Mouse (Mus musculus) heart, embryonic 14.5 days (tissue): ENCODE measurements around the gene Hpd. TPM values are rescaled to one million over a fixed set of nuclear protein-coding genes. Genes with fewer than 3 reads are reported as not detected.

Source experiments
- ATAC-seq: fragments of 200-750 bp; cut with Nextera tagmentation; 2 replicates; pipeline ENCODE4 v1.8.0; 2017; ENCODE audit warnings: low read depth, moderate TSS enrichment; ENCODE audit not compliant: insufficient number of reproducible peaks, insufficient read depth, low FRiP score
- H3K27ac ChIP-seq, 2 experiments: fragments of 200-500 bp in 1 of 2; fragments of 300-500 bp in 1 of 2; sonication (generic) in 1 of 2; replicated peaks in 1 of 2; 2 replicates each; pipeline ENCODE4 v1.5.1; 2012 to 2014; ENCODE audit warnings: low read depth in 2 of 2, low read length in 2 of 2, control low read depth in 1 of 2, mild to moderate bottlenecking in 1 of 2, mixed read lengths in 1 of 2; ENCODE audit not compliant: control insufficient read depth in 1 of 2, insufficient read depth in 1 of 2
- H3K27me3 ChIP-seq: fragments of 300-500 bp; sonication (generic); 2 replicates; pipeline ENCODE4 v1.6.1; 2014; ENCODE audit warnings: mild to moderate bottlenecking, low read length, control low read depth; ENCODE audit not compliant: control insufficient read depth, insufficient read depth
- H3K36me3 ChIP-seq: fragments of 300-500 bp; sonication (generic); 2 replicates; pipeline ENCODE4 v1.6.1; 2014; ENCODE audit warnings: mild to moderate bottlenecking, control low read depth, low read length, mixed read lengths; ENCODE audit not compliant: control insufficient read depth, insufficient read depth
- H3K4me1 ChIP-seq, 2 experiments: fragments of 200-500 bp in 1 of 2; fragments of 300-500 bp in 1 of 2; sonication (generic) in 1 of 2; 2 replicates each; pipeline ENCODE4 v1.6.1; 2012 to 2014; ENCODE audit warnings: low read length in 2 of 2, control low read depth in 1 of 2, mixed read lengths in 1 of 2; ENCODE audit not compliant: control insufficient read depth in 2 of 2, insufficient read depth in 2 of 2
- H3K4me2 ChIP-seq: fragments of 300-500 bp; sonication (generic); 2 replicates; pipeline ENCODE4 v1.6.1; 2014; ENCODE audit warnings: mild to moderate bottlenecking, low read length
- H3K4me3 ChIP-seq, 2 experiments: fragments of 200-500 bp in 1 of 2; fragments of 300-500 bp in 1 of 2; sonication (generic) in 1 of 2; 2 replicates each; pipeline ENCODE4 v1.5.1; 2012 to 2014; ENCODE audit warnings: low read length in 2 of 2, mild to moderate bottlenecking in 2 of 2, control low read depth in 1 of 2, low read depth in 1 of 2, moderate library complexity in 1 of 2; ENCODE audit not compliant: control insufficient read depth in 1 of 2, insufficient read depth in 1 of 2
- H3K9ac ChIP-seq: fragments of 300-500 bp; sonication (generic); 2 replicates; pipeline ENCODE4 v1.6.1; 2014; ENCODE audit warnings: mild to moderate bottlenecking, low read length
- H3K9me3 ChIP-seq: fragments of 300-500 bp; sonication (generic); 2 replicates; pipeline ENCODE4 v1.6.1; 2016; ENCODE audit warnings: low read length, control low read depth; ENCODE audit not compliant: control insufficient read depth
- WGBS: fragments of 180-500 bp; shearing (Covaris S2); extraction: QIAGEN DNeasy Blood & Tissue Kit; methylation state at CpG from one replicate; pipeline ENCODE4 v1.1.7; 2014; 5-methylcytosine and 5-hydroxymethylcytosine counted together
- polyA plus RNA-seq: library from polyadenylated mRNA; unstranded; fragments of >200 nt; fragmentation: Nextera tagmentation; extraction: Ambion mirVana; gene quantifications from 2 replicates; pipeline ENCODE4 v1.2.1, GENCODE M21; 2014

Hpd gene
- polyA plus RNA-seq, 1 experiment from 2014 or later = not detected

DNA sequence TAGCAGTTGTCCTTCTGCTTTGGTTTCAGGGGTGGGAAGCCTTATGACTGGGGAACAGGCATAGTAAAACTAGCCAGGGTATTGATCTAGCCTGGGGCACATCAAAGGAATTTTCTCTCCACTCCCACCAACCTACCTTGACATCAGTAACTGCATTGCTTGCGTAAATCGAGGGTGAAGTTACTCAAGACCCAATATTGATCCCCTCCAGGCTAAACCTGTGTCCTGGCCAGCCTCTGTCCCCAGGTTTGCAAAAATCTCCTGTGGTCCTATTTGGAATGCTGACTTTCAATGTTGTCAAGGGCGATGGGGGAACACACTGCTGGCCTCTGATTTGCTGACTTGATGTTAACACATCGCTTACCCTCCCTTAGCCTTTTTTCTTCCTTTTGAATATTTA is 14.2 kb upstream of the Hpd start:
- WGBS = 73% methylated on average over 4 of the region's 4 CpGs
- H3K36me3 ChIP-seq = no peaks in the 10 kb centered on the region

DNA sequence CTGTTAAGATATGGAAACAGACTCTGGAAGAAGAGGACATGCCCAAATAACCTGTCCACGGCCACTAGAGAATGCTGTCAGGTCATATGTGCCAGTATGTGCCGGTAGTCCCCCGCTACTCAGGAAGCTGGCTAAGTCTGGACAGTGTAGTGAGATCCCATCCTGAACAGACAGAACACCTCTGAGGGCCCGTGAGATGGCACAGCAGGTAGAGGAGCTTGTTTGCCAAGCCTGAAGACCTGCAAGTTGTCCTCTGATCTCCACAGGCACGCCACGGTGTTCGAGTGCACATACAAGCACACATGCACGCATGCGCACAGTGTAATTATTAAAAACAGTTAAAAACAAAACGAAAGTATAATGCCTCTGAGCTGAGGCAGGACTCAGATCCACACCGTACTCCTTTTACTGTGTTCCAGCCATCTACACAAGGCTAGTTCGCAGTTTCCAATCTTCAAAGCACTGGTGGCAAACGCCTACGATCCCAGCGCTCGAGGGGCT is 13.0 kb upstream of the Hpd start:
- Histone ChIP-seq H3K4me3 (no peak overlapping the region), H3K27ac (no peak overlapping the region), H3K36me3 (no peaks in the 10 kb centered on the region), H3K4me2 (no peak overlapping the region), H3K9ac (no peak overlapping the region), H3K9me3 (no peaks in the 10 kb centered on the region), H3K27me3 (no peaks in the 10 kb centered on the region), H3K4me1 (no peaks in the 10 kb centered on the region)
- no peak for ATAC-seq
- WGBS = 90% methylated on average over 16 of the region's 16 CpGs

More for the DNA sequence above, 14.2 kb upstream of the Hpd start:
- no peak overlapping the region for H3K4me3 ChIP-seq
- H3K4me1 ChIP-seq = no peaks in the 10 kb centered on the region
- H3K9ac ChIP-seq = no peak overlapping the region
- no peaks in the 10 kb centered on the region for H3K27me3 ChIP-seq
- H3K27ac ChIP-seq = no peak overlapping the region
- H3K4me2 ChIP-seq = no peak overlapping the region
- no peak for ATAC-seq
- H3K9me3 ChIP-seq = no peaks in the 10 kb centered on the region

DNA sequence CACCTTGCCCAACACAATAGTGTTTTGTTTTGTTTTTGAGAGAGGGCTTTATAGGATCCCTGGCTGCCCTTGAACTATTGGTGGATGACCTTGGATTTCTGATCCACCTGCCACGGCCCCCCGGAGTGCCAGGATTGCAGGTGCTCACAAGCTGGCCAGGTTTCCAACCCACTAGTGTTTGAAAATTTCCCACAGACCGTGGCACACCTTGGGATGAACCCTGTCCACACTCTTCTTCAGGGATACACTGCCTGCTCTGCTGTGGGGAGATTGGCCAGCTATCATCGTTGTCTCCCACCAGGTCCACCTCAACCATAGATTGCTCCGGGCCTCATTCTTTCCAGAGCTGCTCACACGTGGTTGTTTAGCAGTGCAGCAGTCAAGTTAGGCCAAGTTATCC is 12.3 kb upstream of the Hpd start:
- H3K4me1 ChIP-seq = no peaks in the 10 kb centered on the region
- H3K27me3 ChIP-seq = no peaks in the 10 kb centered on the region
- no peaks in the 10 kb centered on the region for H3K9me3 ChIP-seq
- no peaks in the 10 kb centered on the region for H3K36me3 ChIP-seq
- no peak overlapping the region for H3K27ac ChIP-seq
- H3K9ac ChIP-seq = no peak overlapping the region
- no peak overlapping the region for H3K4me3 ChIP-seq
- H3K4me2 ChIP-seq = no peak overlapping the region
- WGBS = 83% methylated on average over 6 of the region's 6 CpGs
- ATAC-seq = no peak

DNA sequence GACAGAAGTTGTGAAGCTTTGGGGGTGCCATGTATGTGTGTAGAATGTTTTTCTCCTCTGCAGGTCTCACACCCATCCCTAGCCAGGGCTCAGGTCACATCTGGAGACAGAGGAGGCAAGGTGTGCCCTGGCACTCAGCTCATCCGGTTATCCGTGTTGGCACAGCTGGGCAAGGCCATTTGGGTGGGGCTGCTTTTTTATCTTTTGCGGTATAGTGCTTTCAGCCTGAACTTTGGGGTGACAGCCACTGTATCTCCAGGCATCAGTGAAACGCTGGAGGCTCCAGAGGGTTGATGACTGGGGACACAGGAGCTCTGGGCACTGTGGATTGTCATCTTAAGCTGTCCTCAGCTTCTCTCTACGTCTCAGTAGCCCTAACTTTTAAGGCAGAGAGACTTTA is 10.9 kb upstream of the Hpd start:
- H3K4me1 ChIP-seq = no peaks in the 10 kb centered on the region
- no peak overlapping the region for H3K4me3 ChIP-seq
- H3K27ac ChIP-seq = no peak overlapping the region
- no peaks in the 10 kb centered on the region for H3K36me3 ChIP-seq
- H3K9me3 ChIP-seq = no peaks in the 10 kb centered on the region
- H3K27me3 ChIP-seq = no peaks in the 10 kb centered on the region
- 59% methylated on average over 5 of the region's 5 CpGs for WGBS
- no peak overlapping the region for H3K4me2 ChIP-seq
- ATAC-seq = no peak
- H3K9ac ChIP-seq = no peak overlapping the region

DNA sequence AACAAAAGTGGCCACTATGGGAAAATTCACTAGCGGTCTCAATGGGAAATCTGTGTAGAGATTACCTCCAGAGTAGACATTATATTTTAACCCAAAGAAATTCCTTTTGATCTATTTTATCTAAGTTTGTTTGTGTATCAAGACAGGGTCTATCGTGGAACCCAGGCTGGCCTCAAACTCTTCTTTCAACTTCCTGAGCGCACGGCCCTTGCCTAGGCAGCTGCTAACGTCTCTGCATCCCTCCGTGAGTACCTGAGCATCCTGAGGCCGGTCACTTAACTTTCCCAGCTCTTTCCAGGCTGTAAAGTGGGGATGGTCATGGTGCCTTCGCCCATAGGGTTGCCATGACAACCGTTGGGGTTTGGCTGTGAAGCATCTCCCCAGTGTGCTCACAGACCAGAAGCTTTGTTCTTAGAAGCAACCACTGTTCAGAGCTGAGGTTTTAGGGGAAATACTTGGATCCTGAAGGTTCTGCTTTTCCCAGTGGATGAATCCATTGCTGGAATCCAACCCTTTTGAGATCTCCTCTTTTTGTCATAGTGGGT is 10.2 kb upstream of the Hpd start:
- Histone ChIP-seq H3K27ac (no peak overlapping the region), H3K9ac (no peak overlapping the region), H3K27me3 (no peaks in the 10 kb centered on the region), H3K4me2 (no peak overlapping the region), H3K4me3 (no peak overlapping the region), H3K9me3 (no peaks in the 10 kb centered on the region), H3K36me3 (no peaks in the 10 kb centered on the region), H3K4me1 (no peaks in the 10 kb centered on the region)
- ATAC-seq = no peak
- 55% methylated on average over 9 of the region's 9 CpGs for WGBS

DNA sequence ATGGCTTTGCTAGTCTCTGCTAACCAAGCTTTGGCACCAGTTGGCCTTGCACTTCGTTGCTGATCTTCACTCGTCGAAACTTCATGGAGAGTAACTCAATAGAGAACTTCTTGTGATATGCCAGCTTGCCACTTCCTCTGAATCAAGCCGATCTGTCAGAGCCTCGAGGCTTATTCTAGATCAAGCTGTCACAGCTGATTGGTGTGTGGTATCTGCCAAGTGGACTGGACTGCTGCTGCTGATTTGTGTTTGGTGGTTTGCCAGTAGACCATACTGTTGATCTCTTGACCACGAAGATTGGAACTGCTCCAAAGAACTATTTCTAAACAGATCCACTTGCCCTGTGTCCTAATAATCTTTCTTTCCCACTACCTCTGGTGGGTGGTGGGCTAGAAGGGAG is 8.9 kb upstream of the Hpd start:
- 51% methylated on average over 6 of the region's 6 CpGs for WGBS
- no peak overlapping the region for H3K4me3 ChIP-seq
- H3K9me3 ChIP-seq = no peaks in the 10 kb centered on the region
- no peak overlapping the region for H3K4me2 ChIP-seq
- no peak for ATAC-seq
- no peaks in the 10 kb centered on the region for H3K36me3 ChIP-seq
- H3K4me1 ChIP-seq = no peaks in the 10 kb centered on the region
- no peak overlapping the region for H3K27ac ChIP-seq
- H3K9ac ChIP-seq = no peak overlapping the region
- no peaks in the 10 kb centered on the region for H3K27me3 ChIP-seq

DNA sequence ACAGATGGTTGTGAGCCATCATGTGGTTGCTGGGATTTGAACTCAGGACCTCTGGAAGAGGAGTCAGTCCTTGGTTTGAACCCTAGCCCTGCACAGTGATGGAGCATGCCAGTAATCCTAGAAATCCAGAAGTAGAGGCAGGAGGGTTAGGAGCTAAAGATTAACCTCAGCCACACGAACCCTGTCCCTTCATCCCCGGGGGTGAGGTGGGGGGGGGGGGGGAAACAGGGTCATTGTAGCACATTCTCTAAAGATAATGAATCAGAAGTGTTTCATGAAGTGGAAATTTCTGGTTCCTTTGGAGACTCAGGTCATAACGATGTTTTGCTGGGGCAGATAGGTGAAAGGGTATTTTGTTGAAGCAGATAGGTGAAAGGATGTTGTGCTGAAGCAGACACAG is 8.4 kb upstream of the Hpd start:
- no peak for ATAC-seq
- Histone ChIP-seq H3K27me3 (no peaks in the 10 kb centered on the region), H3K9me3 (no peaks in the 10 kb centered on the region), H3K36me3 (no peaks in the 10 kb centered on the region), H3K4me1 (peaks cover 3 to 4% of the 10 kb centered on the region in 2 experiments; a peak in 3 of 4 replicates), H3K27ac (no peak overlapping the region), H3K9ac (no peak overlapping the region), H3K4me3 (no peak overlapping the region), H3K4me2 (no peak overlapping the region)
- 61% methylated on average over 3 of the region's 3 CpGs for WGBS

DNA sequence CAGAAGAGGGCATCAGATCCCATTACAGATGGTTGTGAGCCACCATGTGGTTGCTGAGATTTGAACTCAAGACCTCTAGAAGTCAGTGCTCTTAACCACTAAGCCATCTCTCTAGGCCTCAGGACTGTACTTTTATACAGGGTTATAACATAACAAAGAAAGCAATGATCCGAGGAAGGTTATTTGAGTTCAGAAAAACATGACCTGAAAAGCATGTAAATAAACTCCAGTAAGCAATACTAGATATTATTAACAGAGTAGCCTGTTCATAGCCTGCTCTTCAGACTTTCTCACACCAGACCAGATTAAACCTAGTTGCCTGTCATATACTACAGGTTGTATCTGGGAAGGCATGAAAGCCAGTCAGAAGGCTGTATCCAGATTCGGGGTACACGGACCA is 4.8 kb upstream of the Hpd start:
- no peak overlapping the region for H3K9ac ChIP-seq
- H3K36me3 ChIP-seq = no peaks in the 10 kb centered on the region
- peaks cover 5 to 7% of the 10 kb centered on the region in 2 experiments; a peak in 3 of 4 replicates for H3K4me1 ChIP-seq
- H3K4me2 ChIP-seq = no peak overlapping the region
- no peaks in the 10 kb centered on the region for H3K27me3 ChIP-seq
- no peaks in the 10 kb centered on the region for H3K9me3 ChIP-seq
- no peak for ATAC-seq
- H3K27ac ChIP-seq = no peak overlapping the region
- H3K4me3 ChIP-seq = no peak overlapping the region
- WGBS = 88% methylated on average over 3 of the region's 3 CpGs
